Mouse (Mus musculus): ENCODE results near the gene Trim65.

GRCm38 (mm10) chr11:116095573-116095972, 35.4 kb downstream of the Trim65 start:
- no peak for TF ChIP-seq POLR2A (IDR thresholded peaks at IDR 0.05; ENCODE audit: extremely low read depth, insufficient read depth, low read length)
- no peak for TF ChIP-seq CTCF (IDR thresholded peaks at IDR 0.05; ENCODE audit: extremely low read depth, insufficient read depth, low read length)
